Mouse (Mus musculus) layer of hippocampus, adult 2 months (tissue): ENCODE measurements around the gene Gpr146. TPM values are rescaled to one million over a fixed set of nuclear protein-coding genes. Genes with fewer than 3 reads are reported as not detected.

Experiments
- DNase-seq, 2 experiments: peaks; one replicate each; pipeline ENCODE4 v3.0.0; 2022; ENCODE audit warnings: low spot score in 2 of 2
- H3K27ac ChIP-seq: fragments of 200-600 bp; 2 replicates; pipeline ENCODE4 v1.8.1; 2022
- H3K4me3 ChIP-seq: fragments of 200-600 bp; 2 replicates; pipeline ENCODE4 v1.8.1; 2022; ENCODE audit warnings: mild to moderate bottlenecking
- CTCF ChIP-seq: fragments of 200-600 bp; conservative IDR thresholded peaks from 2 replicates; pipeline ENCODE4 v1.8.1; 2022; ENCODE audit warnings: antibody characterized with exemption, mild to moderate bottlenecking, moderate library complexity
- total RNA-seq, 2 experiments: library from RNA; stranded (reverse); gene quantifications; 2 replicates each; pipeline ENCODE4 v1.2.3; 2021

Gene Gpr146
- total RNA-seq, 2 experiments from 2014 or later, result 11.5 to 12.8 TPM

GRCm38 (mm10) chr5:139398786-139399185 lies 21.3 kb downstream of the Gpr146 start:
- no peak for DNase-seq
- H3K27ac ChIP-seq, result peak overlapping the region; percentile 72
- TF ChIP-seq CTCF, result no peak

GRCm38 (mm10) chr5:139399991-139400390 lies 22.5 kb downstream of the Gpr146 start:
- H3K4me3 ChIP-seq, result no peak overlapping the region

More at GRCm38 (mm10) chr5:139398786-139399185, 21.3 kb downstream of the Gpr146 start:
- H3K4me3 ChIP-seq, result no peak overlapping the region

GRCm38 (mm10) chr5:139402106-139402505 lies 24.6 kb downstream of the Gpr146 start:
- Histone ChIP-seq H3K27ac (peak overlapping the region; percentile 15; the same call in 1 of the 2 replicates), H3K4me3 (no peak overlapping the region)
- no peak for DNase-seq
- no peak for TF ChIP-seq CTCF

More at GRCm38 (mm10) chr5:139399991-139400390, 22.5 kb downstream of the Gpr146 start:
- no peak for TF ChIP-seq CTCF
- no peak overlapping the region for H3K27ac ChIP-seq
- no peak for DNase-seq

- TF ChIP-seq CTCF, result no peak
- no peak for DNase-seq
- Histone ChIP-seq H3K4me3 (no peak overlapping the region), H3K27ac (no peak overlapping the region)
Measured at GRCm38 (mm10) chr5:139403692-139404260, 26.3 kb downstream of the Gpr146 start.

- no peak for DNase-seq
- TF ChIP-seq CTCF, result no peak
- H3K4me3 ChIP-seq, result no peak within 1 kb of the TSS
- no peak within 1 kb of the TSS for H3K27ac ChIP-seq
Measured at GRCm38 (mm10) chr5:139404801-139405401, 27.4 kb downstream of the Gpr146 start, which contains the start of gene C130050O18Rik. Gene C130050O18Rik, plus strand, starts transcription at chr5:139405280.

GRCm38 (mm10) chr5:139405478-139405877 lies 28.0 kb downstream of the Gpr146 start:
- H3K27ac ChIP-seq, result no peak overlapping the region
- H3K4me3 ChIP-seq, result no peak overlapping the region
- no peak for TF ChIP-seq CTCF
- no peak for DNase-seq

- Histone ChIP-seq H3K27ac (no peak overlapping the region), H3K4me3 (no peak overlapping the region)
- no peak for TF ChIP-seq CTCF
- DNase-seq, result no peak
Measured at GRCm38 (mm10) chr5:139405953-139406352, 28.5 kb downstream of the Gpr146 start.

GRCm38 (mm10) chr5:139407121-139407885 lies 29.8 kb downstream of the Gpr146 start:
- H3K27ac ChIP-seq, result no peak overlapping the region; the same call in 1 of the 2 replicates
- DNase-seq, result no peak
- H3K4me3 ChIP-seq, result no peak overlapping the region
- TF ChIP-seq CTCF, result 0 out of 2 replicates have a peak, but pooled peaks have one; percentile 4

GRCm38 (mm10) chr5:139408511-139408910 lies 31.0 kb downstream of the Gpr146 start:
- Histone ChIP-seq H3K4me3 (no peak overlapping the region), H3K27ac (peak overlapping the region; percentile 28; the same call in 1 of the 2 replicates)
- peak; percentile 29; the same call in 1 of the 2 replicates for TF ChIP-seq CTCF
- no peak for DNase-seq

- Histone ChIP-seq H3K27ac (peak overlapping the region; percentile 28; the same call in 1 of the 2 replicates), H3K4me3 (no peak overlapping the region)
- no peak for DNase-seq
- no peak for TF ChIP-seq CTCF
Measured at GRCm38 (mm10) chr5:139409412-139409811, 31.9 kb downstream of the Gpr146 start.

GRCm38 (mm10) chr5:139410056-139410455 lies 32.6 kb downstream of the Gpr146 start:
- H3K4me3 ChIP-seq, result no peak overlapping the region
- DNase-seq, result no peak
- H3K27ac ChIP-seq, result peak overlapping the region; percentile 28; the same call in 1 of the 2 replicates
- TF ChIP-seq CTCF, result no peak

GRCm38 (mm10) chr5:139411117-139411516 lies 33.6 kb downstream of the Gpr146 start:
- Histone ChIP-seq H3K4me3 (no peak overlapping the region), H3K27ac (no peak overlapping the region)
- no peak for TF ChIP-seq CTCF
- DNase-seq, result no peak

- DNase-seq, result no peak
- Histone ChIP-seq H3K4me3 (no peak overlapping the region), H3K27ac (no peak overlapping the region)
- no peak for TF ChIP-seq CTCF
Measured at GRCm38 (mm10) chr5:139411665-139412314, 34.3 kb downstream of the Gpr146 start.
